Mouse (Mus musculus) lung, embryonic 15.5 days (tissue): Measurements from ENCODE around the gene Ggcx. TPM values are rescaled to one million over a fixed set of nuclear protein-coding genes. Genes with fewer than 3 reads are reported as not detected.
"Not testable (repeated sequence)": the region's sequence is repeated elsewhere in the genome, so short reads cannot be mapped to it uniquely, and the experiment has no call there.

Source experiments
- ATAC-seq: fragments of 200-750 bp; cut with Nextera tagmentation; 2 replicates; pipeline ENCODE4 v1.8.0; 2017; ENCODE audit warnings: moderate number of reproducible peaks, borderline replicate concordance; ENCODE audit not compliant: low FRiP score, low TSS enrichment; ENCODE audit errors: extremely low read depth
- H3K27ac ChIP-seq: fragments of 300-500 bp; sonication (generic); 2 replicates; pipeline ENCODE4 v1.5.1; 2015; ENCODE audit warnings: moderate library complexity, mild to moderate bottlenecking, inconsistent platforms
- H3K27me3 ChIP-seq: fragments of 300-500 bp; sonication (generic); 2 replicates; pipeline ENCODE4 v1.6.1; 2015; ENCODE audit warnings: inconsistent platforms
- H3K36me3 ChIP-seq: fragments of 300-500 bp; sonication (generic); 2 replicates; pipeline ENCODE4 v1.6.1; 2015; ENCODE audit warnings: inconsistent platforms
- H3K4me1 ChIP-seq: fragments of 300-500 bp; sonication (generic); 2 replicates; pipeline ENCODE4 v1.6.1; 2015; ENCODE audit warnings: inconsistent platforms
- H3K4me2 ChIP-seq: fragments of 300-500 bp; sonication (generic); 2 replicates; pipeline ENCODE4 v1.6.1; 2015; ENCODE audit warnings: inconsistent platforms, mild to moderate bottlenecking, moderate library complexity
- H3K4me3 ChIP-seq: fragments of 300-500 bp; sonication (generic); 2 replicates; pipeline ENCODE4 v1.5.1; 2015; ENCODE audit warnings: mild to moderate bottlenecking, inconsistent platforms
- H3K9ac ChIP-seq: fragments of 300-500 bp; sonication (generic); 2 replicates; pipeline ENCODE4 v1.6.1; 2015; ENCODE audit warnings: inconsistent platforms
- H3K9me3 ChIP-seq: fragments of 300-500 bp; sonication (generic); 2 replicates; pipeline ENCODE4 v1.6.1; 2016; ENCODE audit warnings: inconsistent platforms
- WGBS: fragments of 180-500 bp; shearing (Covaris S2); methylation state at CpG from one replicate; pipeline ENCODE4 v1.1.7; 2015; 5-methylcytosine and 5-hydroxymethylcytosine counted together
- polyA plus RNA-seq: library from polyadenylated mRNA; unstranded; fragments of >200 nt; fragmentation: Nextera tagmentation; extraction: Ambion mirVana; gene quantifications from 2 replicates; pipeline ENCODE4 v1.2.1, GENCODE M21; 2015

Ggcx gene
- polyA plus RNA-seq, 1 experiment from 2014 or later: 40.0 TPM

DNA sequence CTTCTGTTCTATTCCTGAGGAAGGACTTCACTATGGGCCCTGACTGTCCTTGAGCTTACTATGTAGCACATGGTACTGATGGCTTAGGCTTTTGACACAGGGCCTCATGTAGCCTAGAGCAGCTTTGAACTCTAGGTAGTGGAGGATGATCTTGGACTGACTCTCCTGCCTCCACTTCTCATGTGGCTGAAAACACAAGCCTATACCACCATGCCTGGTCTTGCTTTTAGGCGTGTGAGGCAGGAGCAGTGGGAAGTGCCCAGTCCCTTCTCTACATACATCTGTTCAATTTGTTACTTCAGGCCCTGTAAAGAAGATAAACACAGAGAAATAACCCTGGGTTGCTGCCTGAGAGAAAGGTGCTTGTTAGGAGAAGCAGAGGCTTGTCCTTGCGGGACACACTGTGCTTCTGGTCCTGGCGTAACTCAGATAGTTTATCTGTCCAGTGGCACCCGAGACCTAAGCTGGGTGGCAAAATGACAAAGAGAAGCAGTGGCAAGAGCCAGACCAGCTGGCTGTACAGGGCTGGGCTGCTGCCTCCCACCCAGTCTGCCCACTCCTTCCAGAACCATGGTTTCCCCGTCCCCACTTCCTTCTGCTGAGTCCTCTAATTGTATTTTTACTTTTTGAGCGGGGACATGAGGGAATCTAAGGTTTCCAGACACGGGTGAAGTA, 40.1 kb downstream of the Ggcx start:
- no peaks in the 10 kb centered on the region for H3K27me3 ChIP-seq
- 39% methylated on average over 7 of the region's 7 CpGs for WGBS
- H3K4me3 ChIP-seq: no peak overlapping the region
- H3K36me3 ChIP-seq: no peaks in the 10 kb centered on the region
- peak; percentile 64; the same call in 1 of the 2 replicates for ATAC-seq
- H3K9me3 ChIP-seq: no peaks in the 10 kb centered on the region
- peak overlapping the region; percentile 13; the same call in 1 of the 2 replicates for H3K27ac ChIP-seq
- H3K4me2 ChIP-seq: no peak overlapping the region
- peaks cover 17% of the 10 kb centered on the region for H3K4me1 ChIP-seq
- no peak overlapping the region for H3K9ac ChIP-seq

DNA sequence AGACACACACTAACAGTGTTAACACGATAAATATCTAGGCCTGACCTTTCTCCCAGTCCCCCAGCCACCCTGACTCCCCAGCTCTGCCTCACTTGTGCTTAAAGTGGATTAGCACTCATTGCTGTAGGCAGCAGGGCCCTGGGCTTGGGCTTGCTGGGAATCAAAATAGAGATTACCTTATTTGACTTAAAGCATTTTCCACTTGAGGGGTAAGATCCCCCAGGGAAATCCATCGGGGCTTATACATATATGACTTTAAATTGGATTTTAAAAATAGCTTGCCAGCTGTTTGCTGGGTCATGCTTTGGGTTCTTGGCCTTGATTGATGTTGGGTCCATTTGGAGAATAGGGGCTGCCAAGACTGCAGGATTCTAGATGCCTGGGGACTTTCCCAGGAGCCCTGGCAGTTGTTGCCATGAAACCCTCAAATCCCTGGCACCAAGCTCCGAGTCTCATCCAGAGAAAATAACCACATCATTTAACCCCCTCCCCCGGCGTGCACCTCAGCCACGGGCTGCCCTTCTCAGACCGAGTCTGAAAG, 40.8 kb downstream of the Ggcx start:
- ATAC-seq: peak; percentile 46; the same call in 1 of the 2 replicates
- H3K4me3 ChIP-seq: no peak overlapping the region
- no peaks in the 10 kb centered on the region for H3K36me3 ChIP-seq
- H3K4me1 ChIP-seq: peaks cover 18% of the 10 kb centered on the region
- no peaks in the 10 kb centered on the region for H3K9me3 ChIP-seq
- no peak overlapping the region for H3K4me2 ChIP-seq
- peak overlapping the region; percentile 13; the same call in 1 of the 2 replicates for H3K27ac ChIP-seq
- H3K9ac ChIP-seq: no peak overlapping the region
- 55% methylated on average over 7 of the region's 7 CpGs for WGBS
- no peaks in the 10 kb centered on the region for H3K27me3 ChIP-seq

DNA sequence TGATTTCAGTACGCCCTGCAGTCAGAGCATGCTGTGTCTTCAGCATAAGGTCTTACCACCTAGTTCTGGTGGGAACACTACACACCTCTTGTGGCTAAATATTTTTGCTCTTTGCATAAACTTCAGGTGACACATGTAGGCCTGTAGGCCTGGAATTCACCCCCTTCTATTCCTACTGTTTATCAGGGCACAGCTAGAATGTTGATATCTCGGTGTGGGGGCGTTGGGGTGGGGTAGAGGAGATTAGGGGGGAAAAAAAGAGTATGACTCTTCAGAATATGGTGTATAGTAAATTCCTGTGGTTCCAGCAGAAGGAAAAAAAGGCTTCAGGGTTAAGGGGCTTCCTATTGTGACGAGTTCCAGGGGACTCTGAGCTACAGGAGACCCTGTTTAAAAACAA, 42.5 kb downstream of the Ggcx start:
- H3K4me2 ChIP-seq: no peak overlapping the region
- no peak overlapping the region for H3K9ac ChIP-seq
- H3K36me3 ChIP-seq: no peaks in the 10 kb centered on the region
- no peaks in the 10 kb centered on the region for H3K9me3 ChIP-seq
- no peak overlapping the region for H3K4me3 ChIP-seq
- 64% methylated on average over 4 of the region's 4 CpGs for WGBS
- H3K27me3 ChIP-seq: no peaks in the 10 kb centered on the region
- H3K4me1 ChIP-seq: peaks cover 21% of the 10 kb centered on the region
- H3K27ac ChIP-seq: no peak overlapping the region
- ATAC-seq: no peak

DNA sequence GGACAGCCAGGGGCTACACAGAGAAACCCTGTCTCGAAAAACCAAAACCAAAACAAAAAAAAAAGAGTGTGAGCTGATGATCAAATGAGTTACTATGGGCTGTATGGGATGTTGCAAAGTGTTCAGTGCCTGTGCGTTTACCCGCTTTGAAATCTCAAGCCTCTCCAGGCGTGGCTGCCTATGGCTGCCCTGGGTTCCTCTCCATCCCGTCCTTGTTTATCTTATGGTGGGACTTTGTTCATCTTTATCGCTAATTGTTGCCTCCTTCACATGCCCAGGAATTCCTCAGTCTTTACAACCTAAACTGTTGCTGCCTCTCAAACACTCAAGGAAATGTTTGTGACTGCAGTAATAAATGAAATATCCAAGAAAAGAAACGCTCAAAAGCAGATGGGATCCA, 44.3 kb downstream of the Ggcx start:
- Histone ChIP-seq H3K9me3 (no peaks in the 10 kb centered on the region), H3K4me2 (no peak overlapping the region), H3K4me3 (no peak overlapping the region), H3K27me3 (no peaks in the 10 kb centered on the region), H3K4me1 (peaks cover 21% of the 10 kb centered on the region), H3K36me3 (no peaks in the 10 kb centered on the region), H3K9ac (no peak overlapping the region), H3K27ac (peak overlapping the region; percentile 12; the same call in 1 of the 2 replicates)
- 36% methylated on average over 7 of the region's 7 CpGs for WGBS
- ATAC-seq: no peak

DNA sequence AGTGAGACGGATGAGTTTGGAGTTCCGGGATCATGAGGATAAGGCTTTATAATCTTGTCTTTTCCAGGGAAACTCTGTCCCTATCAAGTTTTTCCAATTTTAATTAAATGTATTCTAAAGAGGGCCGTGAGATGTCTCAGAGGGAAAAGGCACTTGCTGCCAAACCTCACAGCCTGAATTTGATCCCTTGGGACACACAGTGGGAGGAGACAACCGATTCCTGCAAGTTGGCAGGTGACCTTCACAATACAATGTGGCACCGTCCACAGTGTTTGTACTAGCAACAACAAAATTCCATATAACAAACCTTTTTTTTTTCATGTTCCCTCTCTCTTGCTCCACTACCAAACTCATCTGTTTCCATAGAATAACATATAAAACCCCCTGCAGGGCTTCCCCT, 44.8 kb downstream of the Ggcx start:
- Histone ChIP-seq H3K4me3 (no peak overlapping the region), H3K27me3 (no peaks in the 10 kb centered on the region), H3K27ac (peak overlapping the region; percentile 12; the same call in 1 of the 2 replicates), H3K36me3 (no peaks in the 10 kb centered on the region), H3K4me2 (no peak overlapping the region), H3K9me3 (no peaks in the 10 kb centered on the region), H3K4me1 (peaks cover 21% of the 10 kb centered on the region), H3K9ac (no peak overlapping the region)
- 28% methylated on average over 5 of the region's 5 CpGs for WGBS
- ATAC-seq: no peak

DNA sequence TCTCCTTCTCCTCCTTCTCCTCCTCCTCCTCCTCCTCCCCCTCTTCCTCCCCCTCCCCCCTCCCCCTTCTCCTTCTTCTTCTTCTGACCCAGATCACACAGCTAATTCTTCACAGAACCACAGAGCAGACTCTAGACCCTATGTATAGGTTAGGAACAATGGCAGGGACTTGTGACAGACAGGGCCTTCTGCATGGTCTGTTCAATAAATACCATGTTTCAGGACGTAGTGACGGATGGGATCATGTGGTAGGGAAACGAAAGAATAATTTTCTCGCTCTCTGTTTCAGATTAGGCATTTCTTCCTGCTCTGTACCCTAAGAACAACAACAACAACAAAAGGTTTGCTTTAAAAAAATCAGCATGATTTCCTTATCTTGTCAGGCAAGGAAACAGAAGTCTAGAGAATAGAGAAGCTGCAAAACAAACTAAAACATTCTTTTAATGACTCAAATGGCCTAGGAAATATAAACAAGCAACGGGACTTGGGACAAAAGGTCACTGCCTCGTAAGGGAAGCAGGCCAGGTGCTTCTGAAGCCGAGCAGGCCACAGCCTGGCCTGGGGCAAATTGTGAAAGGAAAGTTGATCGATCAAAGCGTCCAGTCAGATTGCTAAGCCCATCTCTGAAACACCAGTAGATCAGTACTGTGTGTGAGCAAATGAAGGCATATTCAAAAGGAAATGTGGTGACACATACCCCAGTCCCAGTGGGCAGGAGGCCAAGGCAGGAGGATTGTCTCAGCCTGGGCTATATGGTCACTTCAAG, 46.1 kb downstream of the Ggcx start:
- H3K9ac ChIP-seq: no peak overlapping the region
- no peak overlapping the region for H3K4me2 ChIP-seq
- peaks cover 14% of the 10 kb centered on the region for H3K4me1 ChIP-seq
- 0 out of 2 replicates have a peak, but pooled peaks have one; percentile 19 for ATAC-seq
- H3K27ac ChIP-seq: peak overlapping the region; percentile 10; the same call in 1 of the 2 replicates
- H3K36me3 ChIP-seq: no peaks in the 10 kb centered on the region
- H3K27me3 ChIP-seq: no peaks in the 10 kb centered on the region
- WGBS: 34% methylated on average over 9 of the region's 9 CpGs
- H3K9me3 ChIP-seq: no peaks in the 10 kb centered on the region
- H3K4me3 ChIP-seq: no peak overlapping the region

DNA sequence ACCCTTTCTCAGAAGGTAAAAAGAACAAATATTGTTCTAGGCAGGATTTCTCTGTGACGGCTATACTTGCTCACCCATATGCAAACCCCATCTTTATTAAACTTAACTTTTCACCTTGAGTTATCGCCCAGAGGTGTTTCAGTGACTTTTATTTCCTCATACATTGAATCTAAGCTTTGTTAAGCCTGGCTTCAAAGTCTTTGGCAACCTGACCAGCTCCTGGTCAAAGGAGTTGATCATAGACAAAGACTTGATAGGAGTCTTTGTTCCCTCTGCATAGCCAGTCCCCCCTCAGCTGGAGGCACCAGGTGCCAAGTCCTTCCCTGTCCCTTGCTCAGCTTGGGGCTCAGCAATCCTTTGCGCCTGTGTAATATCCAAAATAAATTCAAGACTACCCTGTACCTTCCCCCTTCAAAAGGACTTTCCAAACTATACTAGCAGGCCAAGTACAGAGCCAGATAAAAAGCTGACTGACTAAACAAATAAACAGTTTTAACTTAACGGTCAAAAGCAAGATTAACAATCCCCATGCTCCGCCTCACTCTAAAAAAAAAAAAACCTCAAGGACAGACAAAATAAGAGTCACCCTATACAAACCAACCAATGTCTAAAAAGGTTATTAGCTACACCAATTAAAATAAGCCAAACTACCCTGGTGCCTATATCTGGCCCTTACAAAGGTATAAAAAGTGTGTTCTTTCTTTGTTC, 48.6 kb downstream of the Ggcx start:
- not testable (repeated sequence) for H3K4me3 ChIP-seq, H3K27me3 ChIP-seq, H3K9me3 ChIP-seq, H3K9ac ChIP-seq, H3K4me2 ChIP-seq, H3K36me3 ChIP-seq, ATAC-seq, H3K27ac ChIP-seq
- WGBS: 70% methylated on average over 5 of the region's 5 CpGs
- H3K4me1 ChIP-seq: peaks cover 14% of the 10 kb centered on the region

DNA sequence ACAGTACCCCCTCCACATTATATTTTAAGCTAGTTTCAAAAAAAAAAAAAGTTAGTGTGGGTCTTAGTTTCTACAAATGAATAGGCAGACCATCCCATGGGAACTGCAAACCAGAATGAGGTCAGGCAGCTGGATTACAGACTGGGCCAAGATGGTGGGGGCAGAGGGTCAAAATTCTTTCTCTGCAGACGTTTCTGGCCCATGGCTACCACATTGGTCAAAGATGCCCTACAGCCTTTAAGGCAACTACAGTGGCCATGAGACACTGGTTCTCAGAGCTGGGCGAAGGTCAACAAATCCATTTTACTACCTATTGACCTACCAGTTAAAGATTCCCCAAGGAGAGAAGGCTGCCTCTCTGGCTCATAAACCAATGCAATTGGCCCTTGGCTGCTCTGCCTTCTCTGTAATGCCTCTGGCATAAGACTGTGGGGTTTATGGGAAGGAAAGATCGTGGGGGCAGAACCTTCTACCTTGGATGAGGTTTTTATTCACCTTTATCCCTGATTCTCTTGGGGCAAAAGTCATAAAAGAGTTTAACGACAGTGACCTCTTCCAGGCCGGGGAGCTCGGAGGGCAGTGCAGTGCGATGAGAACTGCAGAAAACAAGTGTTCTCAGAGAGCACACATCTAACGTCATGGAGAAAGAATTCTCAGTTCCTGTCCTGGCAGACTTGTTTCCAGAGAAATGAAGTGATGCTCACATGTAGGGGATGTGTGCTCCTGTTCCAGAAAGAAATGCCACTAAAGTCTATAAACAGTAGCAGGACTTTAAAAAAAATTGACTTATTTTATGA, 51.5 kb downstream of the Ggcx start:
- Histone ChIP-seq H3K4me1 (no peaks in the 10 kb centered on the region; the same call in none of the 2 replicates), H3K4me2 (no peak overlapping the region), H3K36me3 (no peaks in the 10 kb centered on the region), H3K9ac (no peak overlapping the region), H3K9me3 (no peaks in the 10 kb centered on the region), H3K27me3 (no peaks in the 10 kb centered on the region), H3K4me3 (no peak overlapping the region), H3K27ac (no peak overlapping the region)
- ATAC-seq: no peak
- 50% methylated on average over 8 of the region's 8 CpGs for WGBS

DNA sequence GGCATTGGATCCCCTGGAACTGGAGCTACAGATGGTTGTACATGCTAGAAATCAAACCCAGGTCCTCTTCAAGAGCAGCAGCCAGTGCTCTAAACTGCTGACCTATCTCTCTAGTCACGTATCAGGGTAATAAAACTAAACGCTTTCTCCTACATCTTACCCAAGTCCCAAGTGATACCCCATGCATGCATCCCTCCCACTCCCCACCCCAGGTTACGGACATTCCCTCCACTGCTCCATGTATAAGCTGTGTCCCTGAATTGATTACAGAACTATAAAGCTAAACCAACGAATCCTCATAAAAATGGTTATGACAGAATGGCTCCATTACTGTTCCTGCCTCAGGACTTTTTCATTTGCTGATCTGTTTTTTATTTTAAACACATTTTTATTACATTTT, 52.1 kb downstream of the Ggcx start:
- H3K27me3 ChIP-seq: no peaks in the 10 kb centered on the region
- no peak overlapping the region for H3K4me2 ChIP-seq
- ATAC-seq: no peak
- no peaks in the 10 kb centered on the region for H3K36me3 ChIP-seq
- no peaks in the 10 kb centered on the region; the same call in 1 of the 2 replicates for H3K4me1 ChIP-seq
- H3K4me3 ChIP-seq: no peak overlapping the region
- no peak overlapping the region for H3K9ac ChIP-seq
- H3K9me3 ChIP-seq: no peaks in the 10 kb centered on the region
- WGBS: 86% methylated on average over 4 of the region's 4 CpGs
- no peak overlapping the region for H3K27ac ChIP-seq

DNA sequence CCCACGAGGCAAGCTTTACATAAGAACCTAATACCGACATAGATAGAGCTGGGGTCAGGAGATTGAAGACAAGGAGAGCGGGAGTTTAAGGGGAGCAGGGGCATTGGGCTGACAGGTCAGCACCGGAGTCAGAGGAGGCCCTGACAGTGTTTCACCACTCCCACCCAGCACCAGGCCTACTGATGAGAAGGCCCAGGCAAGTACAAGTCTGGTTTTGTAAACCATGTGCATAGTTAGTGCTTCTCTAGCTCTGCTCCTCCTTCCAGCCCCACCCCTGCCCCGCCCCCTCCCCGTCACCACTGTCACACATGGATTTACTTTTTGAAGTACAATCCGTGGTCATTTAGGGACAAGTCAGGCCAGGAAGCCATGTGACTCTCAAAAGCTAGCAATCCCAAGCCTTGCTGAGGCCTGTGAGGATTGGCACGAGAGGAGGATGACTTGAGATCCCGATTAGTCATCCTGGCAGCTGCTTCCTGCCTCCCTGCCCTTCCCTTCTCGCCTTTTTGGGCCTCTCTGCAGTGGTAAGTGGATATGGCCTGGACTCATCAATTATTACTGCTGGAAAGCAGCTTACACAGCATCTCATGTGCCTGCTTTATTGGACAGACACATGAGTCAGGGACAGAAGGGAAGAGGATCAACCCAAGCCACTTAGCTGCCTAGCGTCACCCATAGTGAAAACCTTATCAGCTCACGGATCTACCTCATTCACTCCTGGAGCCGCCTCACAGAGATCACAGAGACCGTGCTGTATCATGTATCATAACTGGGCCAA, 59.3 kb downstream of the Ggcx start:
- Histone ChIP-seq H3K4me2 (no peak overlapping the region), H3K27me3 (no peaks in the 10 kb centered on the region), H3K9ac (no peak overlapping the region), H3K9me3 (no peaks in the 10 kb centered on the region), H3K27ac (no peak overlapping the region; the same call in 1 of the 2 replicates), H3K4me3 (no peak overlapping the region), H3K4me1 (no peaks in the 10 kb centered on the region; the same call in 1 of the 2 replicates), H3K36me3 (no peaks in the 10 kb centered on the region)
- ATAC-seq: peak; percentile 71; the same call in 1 of the 2 replicates
- 40% methylated on average over 14 of the region's 14 CpGs for WGBS
